Mouse (Mus musculus) brain, embryonic 14.5 days (tissue): ENCODE measurements around the gene Nos2.

ENCODE experiments used
- CTCF ChIP-seq: fragments of 200-500 bp; IDR thresholded peaks from 2 replicates; pipeline ENCODE4 v1.5.1; 2012; ENCODE audit warnings: inconsistent platforms, mild to moderate bottlenecking, moderate library complexity, borderline replicate concordance; ENCODE audit not compliant: insufficient read depth, insufficient read length; ENCODE audit errors: extremely low read depth
- POLR2A ChIP-seq: fragments of 200-500 bp; IDR thresholded peaks from 2 replicates; pipeline ENCODE4 v1.6.1; 2012; ENCODE audit warnings: mild to moderate bottlenecking, inconsistent platforms, borderline replicate concordance; ENCODE audit not compliant: poor library complexity, insufficient read depth, insufficient read length, severe bottlenecking; ENCODE audit errors: extremely low read depth

GRCm38 (mm10) chr11:78924111-78924510 lies 3.5 kb downstream of the Nos2 start:
- TF ChIP-seq CTCF: no peak
- no peak for TF ChIP-seq POLR2A
